Mouse (Mus musculus) megakaryocyte, embryonic 14.5 days (primary cell): ENCODE results near the gene Adam17.

Experiments
- FLI1 ChIP-seq: IDR thresholded peaks from 2 replicates; pipeline ENCODE4 v1.6.1; 2012; ENCODE audit warnings: low read length, inconsistent platforms, mixed read lengths
- GATA1 ChIP-seq: IDR thresholded peaks from 3 replicates; pipeline ENCODE4 v1.6.1; 2012; ENCODE audit warnings: mixed read lengths, low read length, inconsistent platforms, borderline replicate concordance

DNA sequence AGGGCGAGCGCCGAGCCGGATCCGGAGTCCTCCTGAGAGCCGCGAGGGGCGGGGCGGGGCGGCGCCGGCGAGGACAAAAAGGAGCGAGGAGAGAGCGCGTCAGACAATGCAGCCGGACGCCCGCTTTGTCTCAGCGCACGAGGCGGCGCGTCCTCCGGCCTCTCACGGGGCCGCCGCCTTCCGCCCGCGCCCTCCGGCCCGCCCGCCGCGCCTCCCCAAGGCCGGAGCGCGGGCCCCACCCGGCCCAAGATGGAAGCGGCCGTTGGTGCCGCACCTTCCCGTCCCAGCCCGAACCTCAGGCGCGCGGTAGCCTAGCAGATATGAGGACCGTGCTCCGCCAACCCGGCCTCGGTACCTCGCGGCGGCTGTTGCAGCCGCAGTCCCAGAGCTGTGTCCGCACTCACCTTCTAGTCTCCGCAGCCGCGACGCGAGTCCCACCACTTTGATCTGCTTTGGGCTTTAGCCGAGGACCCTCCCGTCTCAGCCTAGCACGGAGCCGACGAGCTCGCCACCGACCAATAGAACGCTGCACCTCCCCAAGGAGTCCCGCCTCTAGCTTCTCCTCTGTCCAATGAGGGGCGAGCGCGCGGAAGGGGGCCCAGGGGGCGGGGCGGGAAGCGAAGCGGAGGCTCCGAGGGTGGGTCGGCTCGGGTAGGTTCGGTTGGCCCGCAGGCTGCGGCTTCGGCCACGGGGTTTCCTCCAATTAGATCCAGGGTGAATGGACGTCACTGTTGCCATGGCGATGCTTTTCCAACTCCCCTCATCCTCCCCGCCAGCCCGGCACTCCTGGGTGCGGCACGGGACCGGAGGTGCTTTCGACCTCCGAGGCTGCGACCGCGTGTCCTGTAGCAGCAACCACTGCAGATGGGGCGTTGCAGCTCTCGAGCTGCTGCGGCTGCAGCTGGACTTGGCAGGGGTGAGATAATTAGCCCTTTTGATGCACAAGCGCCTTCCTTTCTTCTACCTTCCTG is 44.0 kb upstream of the Adam17 start, which contains the start of gene Ywhaq:
- TF ChIP-seq GATA1 (no peak), FLI1 (no peak)
